Mouse (Mus musculus) heart, postnatal 0 days (tissue): Measurements from ENCODE around the gene Glrx5.

ENCODE experiments used
- CTCF ChIP-seq: IDR thresholded peaks from 2 replicates; pipeline ENCODE4 v1.5.1; 2016; ENCODE audit warnings: antibody characterized with exemption, control low read depth, low read depth
- EP300 ChIP-seq: IDR thresholded peaks from 2 replicates; pipeline ENCODE4 v1.6.1; 2016; ENCODE audit warnings: antibody characterized with exemption, low read depth

DNA sequence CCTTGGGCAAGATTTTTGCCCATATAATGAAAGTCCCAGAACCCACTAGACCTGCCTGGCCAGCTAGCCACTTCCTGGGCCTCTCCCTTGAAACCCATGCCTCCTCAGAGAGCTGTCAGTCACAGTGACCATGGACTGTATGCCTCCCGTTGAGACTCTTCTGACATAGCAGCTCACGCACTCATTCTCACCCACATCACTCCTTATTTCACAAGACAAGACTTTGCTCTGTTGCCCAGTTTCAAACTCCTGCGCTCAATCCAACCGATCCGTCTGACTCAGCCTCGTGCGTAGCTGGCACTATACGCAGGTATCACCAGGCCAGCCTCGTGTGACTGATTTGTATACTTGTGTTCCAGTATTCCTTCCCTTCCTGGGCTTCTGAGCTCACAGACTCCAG lies 45.7 kb upstream of the Glrx5 start:
- TF ChIP-seq CTCF: no peak
- no peak for TF ChIP-seq EP300
